Mouse (Mus musculus): ENCODE data around the gene Tcf7l2. TPM values are rescaled to one million over a fixed set of nuclear protein-coding genes. Genes with fewer than 3 reads are reported as not detected.

Gene Tcf7l2
- total RNA-seq, 4 experiments from 2014 or later, result 7.6 to 12.1 (median 9.9) TPM

DNA sequence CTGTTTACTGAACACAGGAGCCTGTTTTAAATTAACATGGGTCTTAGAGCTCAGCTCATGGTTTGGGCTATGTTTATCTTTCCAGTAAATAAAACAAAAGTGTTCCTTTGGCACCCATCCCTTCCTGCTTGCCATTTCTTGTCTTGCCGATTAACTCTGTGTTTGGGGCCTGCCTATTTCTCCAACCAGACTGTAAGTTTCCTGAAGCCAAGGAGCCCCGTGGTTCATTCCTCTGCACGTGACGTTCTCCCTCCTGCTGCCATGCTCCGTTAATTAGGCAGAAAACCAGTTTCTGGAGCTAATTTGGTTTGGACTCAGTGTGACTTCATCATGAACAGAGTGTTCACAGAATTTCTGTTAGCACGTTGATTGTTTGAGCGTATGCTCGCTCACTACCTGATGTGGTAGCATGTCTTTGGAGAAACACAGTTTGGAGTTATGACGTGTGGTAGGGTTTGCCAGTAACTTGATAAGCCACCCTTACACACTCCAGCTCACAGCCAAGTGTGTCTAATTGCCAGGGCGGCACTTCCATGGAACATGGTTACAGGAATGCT, 84.4 kb downstream of the Tcf7l2 start:
- DNase-seq (ENCODE audit: low spot score in 2 of 2), result no peak

GRCm38 (mm10) chr19:55827613-55828259, 86.1 kb downstream of the Tcf7l2 start:
- no peak for DNase-seq (ENCODE audit: low spot score in 2 of 2)

GRCm38 (mm10) chr19:55830976-55831559, 89.4 kb downstream of the Tcf7l2 start:
- no peak for DNase-seq (ENCODE audit: low spot score in 2 of 2)

DNA sequence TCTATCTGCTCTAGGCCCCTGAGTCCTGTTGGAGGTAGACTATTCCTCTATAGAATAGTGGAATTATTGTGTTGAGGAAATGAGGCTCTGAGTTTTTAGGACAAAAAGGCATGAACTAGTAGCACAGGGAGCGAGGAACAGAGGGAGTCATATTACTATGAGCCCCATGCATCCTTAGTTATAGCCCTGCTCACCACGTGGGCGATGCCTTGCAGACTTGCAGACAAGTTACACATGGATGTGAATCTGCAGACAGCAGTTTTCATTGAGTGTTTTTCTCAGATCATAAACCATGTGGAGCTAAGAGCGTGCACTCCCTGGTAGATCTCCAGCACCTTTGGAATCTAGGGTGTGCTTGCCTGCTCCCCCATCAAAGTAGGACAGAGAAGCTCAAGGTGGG, 90.5 kb downstream of the Tcf7l2 start:
- DNase-seq (ENCODE audit: low spot score in 2 of 2), result no peak

DNA sequence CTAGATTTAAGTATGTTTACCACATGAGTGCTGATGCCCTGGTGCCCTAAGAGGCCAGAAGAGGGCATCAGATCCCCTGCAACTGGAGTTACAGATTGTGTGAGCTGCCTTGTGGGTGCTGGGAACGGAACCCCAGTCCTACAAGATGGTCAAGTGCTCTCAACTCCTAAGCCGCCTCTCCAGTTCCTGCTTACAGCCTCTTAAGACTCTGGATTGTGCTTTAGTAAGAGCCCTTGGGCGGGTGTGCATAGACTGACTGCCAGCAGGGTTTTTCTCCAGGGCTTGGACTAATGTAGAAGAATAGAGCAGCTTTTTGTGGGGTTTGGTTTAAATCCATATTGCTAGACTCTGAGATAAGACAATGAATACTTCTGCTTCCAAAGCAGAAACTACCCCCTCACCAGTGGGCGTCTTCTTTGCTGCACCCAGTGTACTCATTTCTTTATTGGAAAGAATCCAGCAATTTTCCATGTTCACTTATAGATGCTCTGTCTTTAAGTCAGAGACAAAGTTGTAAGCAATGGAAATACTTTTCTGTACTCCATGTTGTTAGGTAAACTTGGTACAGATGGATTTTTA, 92.3 kb downstream of the Tcf7l2 start:
- DNase-seq (ENCODE audit: low spot score in 2 of 2), result no peak

GRCm38 (mm10) chr19:55836930-55837687, 95.5 kb downstream of the Tcf7l2 start:
- DNase-seq (ENCODE audit: low spot score in 2 of 2), result no peak

DNA sequence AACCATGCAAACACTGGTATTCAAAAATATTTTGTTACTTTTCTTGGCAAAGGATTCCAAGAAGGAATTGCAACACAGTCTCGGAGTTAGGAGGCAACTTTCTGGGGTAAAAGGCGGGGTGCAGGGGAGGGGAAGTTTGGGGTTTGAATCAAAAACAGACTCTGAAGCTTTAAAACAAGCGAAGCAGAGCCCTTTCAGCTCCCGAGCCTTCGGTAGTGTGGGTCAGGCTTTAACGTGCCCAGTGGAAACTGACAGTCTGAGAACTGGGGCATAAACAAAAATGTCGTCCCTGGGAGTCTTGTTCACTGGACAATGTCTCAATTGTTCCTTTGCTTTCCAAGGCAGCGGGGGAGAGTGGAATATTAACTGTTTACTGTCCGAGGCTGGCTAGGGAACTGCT, 96.3 kb downstream of the Tcf7l2 start:
- peak; percentile 22 to 26 for DNase-seq (ENCODE audit: low spot score in 2 of 2)

DNA sequence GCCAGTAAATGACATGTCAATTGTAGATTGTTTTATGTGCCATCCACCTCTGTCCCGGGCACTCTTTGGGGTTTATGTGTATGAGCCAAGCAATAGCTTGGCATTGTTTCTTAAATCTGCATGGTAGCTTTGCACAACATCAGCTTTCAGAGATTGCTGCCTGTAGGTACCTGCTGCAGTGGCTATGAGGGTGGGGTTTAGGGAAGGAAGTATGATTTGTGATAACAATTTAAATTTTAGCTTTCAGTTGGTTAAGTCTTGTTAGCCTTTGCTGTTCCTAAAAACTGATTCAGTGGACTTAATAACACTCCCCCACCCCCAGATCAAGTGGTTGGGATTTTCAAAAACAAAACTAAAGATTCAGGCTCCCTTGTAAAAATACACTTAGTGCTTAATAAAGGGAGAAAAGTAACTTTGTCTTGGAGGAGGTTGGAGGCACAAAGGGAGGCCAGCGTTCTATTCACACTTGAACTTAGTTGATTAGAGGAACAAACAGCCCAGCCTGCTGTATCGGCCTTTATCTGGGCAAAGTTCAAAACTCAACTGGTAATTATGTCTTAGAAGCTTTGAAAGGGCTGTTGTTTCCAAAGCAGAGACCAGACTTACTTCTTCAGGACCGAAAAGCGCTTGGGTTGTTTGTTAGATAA, 96.9 kb downstream of the Tcf7l2 start:
- DNase-seq (ENCODE audit: low spot score in 2 of 2), result no peak

DNA sequence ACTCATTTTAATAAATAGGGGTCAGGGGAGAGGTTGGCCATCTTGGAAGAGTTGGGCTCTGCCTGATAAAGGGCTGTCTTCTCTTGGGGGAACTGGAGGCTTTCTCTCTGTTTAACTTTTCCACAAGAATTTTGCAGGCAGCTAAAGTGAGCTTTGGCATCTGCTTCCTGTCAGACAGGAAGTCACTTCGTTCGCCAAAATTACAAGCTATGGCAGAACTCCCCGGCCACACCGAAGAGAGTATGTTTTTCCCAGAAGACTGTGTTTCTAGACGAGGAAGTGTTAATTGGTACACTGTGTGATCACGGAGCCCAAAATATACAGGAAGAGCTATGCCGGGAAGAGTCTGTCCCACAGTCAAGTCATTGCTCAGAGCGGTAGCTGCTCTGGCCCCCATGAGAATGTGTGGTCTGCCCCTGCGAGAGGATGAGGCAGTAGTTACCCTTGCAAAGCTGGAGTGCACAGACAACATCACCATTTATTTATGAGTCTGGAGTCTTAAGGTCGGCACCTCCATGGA, 97.5 kb downstream of the Tcf7l2 start:
- no peak for DNase-seq (ENCODE audit: low spot score in 2 of 2)

GRCm38 (mm10) chr19:55840499-55841121, 99.0 kb downstream of the Tcf7l2 start:
- no peak for DNase-seq (ENCODE audit: low spot score in 2 of 2)

DNA sequence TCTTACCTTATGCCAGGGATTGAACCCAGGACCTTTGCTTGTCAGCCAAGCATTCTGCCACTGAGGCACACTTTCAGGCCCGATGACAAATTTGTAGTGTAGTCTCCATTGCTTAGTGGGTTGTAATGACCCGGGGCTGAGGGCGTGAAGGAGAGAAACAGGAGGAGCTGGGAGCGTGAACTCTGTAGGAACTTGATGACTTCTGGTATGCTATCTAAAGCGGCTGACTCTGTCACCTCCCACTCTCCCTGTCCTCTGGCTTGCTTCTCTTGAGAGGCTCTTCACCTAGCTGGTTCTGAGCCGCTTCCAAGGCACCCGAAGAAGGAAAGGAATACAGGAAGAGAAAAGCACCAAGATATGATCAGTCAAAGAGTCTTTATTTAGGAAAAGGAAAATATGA, 100.4 kb downstream of the Tcf7l2 start:
- DNase-seq (ENCODE audit: low spot score in 2 of 2), result no peak

- DNase-seq (ENCODE audit: low spot score in 2 of 2), result no peak
Measured at GRCm38 (mm10) chr19:55843111-55843887, 101.7 kb downstream of the Tcf7l2 start.

GRCm38 (mm10) chr19:55845702-55846101, 104.1 kb downstream of the Tcf7l2 start:
- no peak for DNase-seq (ENCODE audit: low spot score in 2 of 2)

DNA sequence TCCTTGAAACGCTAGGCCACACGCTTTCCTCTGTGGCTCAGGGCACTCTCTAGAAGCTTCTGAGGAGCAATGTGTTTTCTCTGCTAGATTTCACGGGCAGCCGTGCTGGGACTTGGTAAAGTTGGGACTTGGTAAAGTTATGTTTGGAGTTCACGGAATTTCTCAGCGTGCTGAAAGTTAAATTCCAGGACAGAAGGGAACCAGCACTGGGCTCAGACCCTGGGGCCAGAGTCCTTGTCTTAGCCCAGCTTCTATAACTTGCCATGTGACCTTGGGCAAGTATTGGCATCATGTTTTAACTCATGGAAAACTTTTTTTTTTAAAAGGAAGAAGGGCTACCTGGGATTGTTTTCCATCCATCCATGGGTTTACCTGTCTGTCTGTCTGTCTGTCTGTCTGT, 104.6 kb downstream of the Tcf7l2 start:
- no peak for DNase-seq (ENCODE audit: low spot score in 2 of 2)

- DNase-seq (ENCODE audit: low spot score in 2 of 2), result no peak
Measured at GRCm38 (mm10) chr19:55847043-55847442, 105.4 kb downstream of the Tcf7l2 start.

- DNase-seq (ENCODE audit: low spot score in 2 of 2), result peak in 1 of 2 experiments; percentile 55
Measured at GRCm38 (mm10) chr19:55850402-55851078, 108.9 kb downstream of the Tcf7l2 start.

DNA sequence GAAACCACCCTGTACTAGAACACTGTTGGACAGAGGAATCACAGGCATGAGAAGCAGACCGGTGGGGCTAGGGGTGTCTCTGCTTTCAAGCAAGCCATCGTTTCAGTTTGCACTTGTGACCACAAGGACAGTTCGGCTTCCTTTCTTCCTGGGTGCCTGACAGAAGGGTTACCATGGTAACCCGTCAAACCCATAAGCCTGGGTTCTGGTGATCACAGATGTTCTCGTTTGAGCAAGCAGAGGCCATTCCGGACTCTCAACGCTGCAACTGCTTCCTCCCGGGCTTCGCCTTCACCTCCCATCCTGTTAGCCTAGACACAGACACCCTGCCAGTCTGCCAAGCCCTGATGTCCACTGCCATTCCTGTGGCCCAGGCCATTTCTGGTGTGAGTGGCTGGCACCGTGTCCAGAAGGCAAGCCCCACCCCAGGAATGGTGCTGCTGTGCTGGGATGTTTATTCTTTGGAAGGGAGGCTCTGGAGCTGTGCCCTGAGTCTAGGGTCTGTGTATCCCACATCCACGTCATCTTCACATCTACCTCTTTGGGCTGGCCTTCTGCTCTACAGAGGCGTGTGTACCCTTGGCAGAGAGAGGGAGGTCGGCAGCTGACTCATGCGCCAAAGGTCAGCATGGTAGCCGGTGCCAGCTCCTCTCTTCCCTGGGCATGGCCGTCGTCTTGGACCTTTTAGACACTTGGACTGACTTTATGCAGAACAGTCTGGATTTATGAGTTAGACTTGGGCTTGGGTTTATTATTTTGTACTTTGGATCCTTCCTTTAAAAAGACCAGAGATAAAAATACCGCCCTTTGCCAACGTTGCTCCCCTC, 110.1 kb downstream of the Tcf7l2 start:
- DNase-seq (ENCODE audit: low spot score in 2 of 2), result peak; percentile 15 to 21

- DNase-seq (ENCODE audit: low spot score in 2 of 2), result no peak
Measured at GRCm38 (mm10) chr19:55854389-55854788, 112.8 kb downstream of the Tcf7l2 start.

All from layer of hippocampus, adult 8-10 months (tissue).